Mouse (Mus musculus) liver, embryonic 14.5 days (tissue): ENCODE results near the gene Prdx5. TPM values are rescaled to one million over a fixed set of nuclear protein-coding genes. Genes with fewer than 3 reads are reported as not detected.

Experiments
- ATAC-seq: fragments of 200-750 bp; cut with Nextera tagmentation; 2 replicates; pipeline ENCODE4 v1.8.0; 2017; ENCODE audit warnings: moderate number of reproducible peaks, mild to moderate bottlenecking, moderate library complexity; ENCODE audit not compliant: insufficient read depth
- DNase-seq, 3 experiments: peaks; one replicate each; pipeline ENCODE4 v3.0.0-alpha.2; 2012 to 2013; ENCODE audit warnings: low read depth in 3 of 3, low spot score in 3 of 3
- H3K27ac ChIP-seq: fragments of 300-500 bp; sonication (generic); 2 replicates; pipeline ENCODE4 v1.5.1; 2014; ENCODE audit warnings: moderate library complexity, mild to moderate bottlenecking, control low read depth, inconsistent platforms
- H3K27me3 ChIP-seq: fragments of 300-500 bp; sonication (generic); 2 replicates; pipeline ENCODE4 v1.6.1; 2014; ENCODE audit warnings: mild to moderate bottlenecking, low read length, moderate library complexity; ENCODE audit not compliant: control insufficient read depth, insufficient read depth
- H3K36me3 ChIP-seq: fragments of 300-500 bp; sonication (generic); replicated peaks from 2 replicates; pipeline ENCODE4 v1.6.1; 2014; ENCODE audit warnings: low read depth; ENCODE audit not compliant: control insufficient read depth, insufficient read depth
- H3K4me1 ChIP-seq, 2 experiments: fragments of 200-500 bp in 1 of 2; fragments of 300-500 bp in 1 of 2; sonication (generic) in 1 of 2; replicated peaks; 2 replicates each; pipeline ENCODE4 v1.6.1; 2012 to 2014; ENCODE audit warnings: antibody characterized with exemption in 1 of 2, inconsistent platforms in 1 of 2, low read length in 1 of 2; ENCODE audit not compliant: control insufficient read depth in 2 of 2, insufficient read depth in 2 of 2
- H3K4me2 ChIP-seq: fragments of 300-500 bp; sonication (generic); 2 replicates; pipeline ENCODE4 v1.6.1; 2014; ENCODE audit warnings: low read depth, mild to moderate bottlenecking, control low read depth, moderate library complexity
- H3K4me3 ChIP-seq, 2 experiments: fragments of 200-500 bp in 1 of 2; fragments of 300-500 bp in 1 of 2; sonication (generic) in 1 of 2; 2 replicates each; pipeline ENCODE4 v1.5.1; 2012 to 2014; ENCODE audit warnings: low read depth in 2 of 2, low read length in 2 of 2, mild to moderate bottlenecking in 2 of 2, control low read depth in 1 of 2, inconsistent platforms in 1 of 2, moderate library complexity in 1 of 2; ENCODE audit not compliant: insufficient read depth in 1 of 2
- H3K9ac ChIP-seq: fragments of 300-500 bp; sonication (generic); replicated peaks from 2 replicates; pipeline ENCODE4 v1.6.1; 2014; ENCODE audit warnings: mild to moderate bottlenecking, control low read depth, moderate library complexity
- H3K9me3 ChIP-seq: fragments of 300-500 bp; sonication (generic); 2 replicates; pipeline ENCODE4 v1.6.1; 2016; ENCODE audit warnings: low read length, mixed read lengths; ENCODE audit not compliant: control insufficient read depth
- CTCF ChIP-seq: IDR thresholded peaks from 2 replicates; pipeline ENCODE4 v1.5.1; 2016; ENCODE audit warnings: antibody characterized with exemption, low read depth, control low read depth
- EP300 ChIP-seq: IDR thresholded peaks from 2 replicates; pipeline ENCODE4 v1.6.1; 2016; ENCODE audit warnings: antibody characterized with exemption, low read depth
- WGBS: fragments of 180-500 bp; shearing (Covaris S2); extraction: QIAGEN DNeasy Blood & Tissue Kit; methylation state at CpG from one replicate; pipeline ENCODE4 v1.1.7; 2014; ENCODE audit not compliant: insufficient replicate concordance; 5-methylcytosine and 5-hydroxymethylcytosine counted together
- polyA plus RNA-seq, 2 experiments: library from polyadenylated mRNA; depleted of rRNA in 1 of 2; stranded (reverse) in 1 of 2; unstranded in 1 of 2; fragments of >200 nt; fragmentation: Nextera tagmentation in 1 of 2; extraction: Ambion mirVana in 1 of 2; gene quantifications; 2 replicates each; pipeline versions ENCODE4 v1.2.1 to v1.2.3; 2012 to 2014

Prdx5 gene
- polyA plus RNA-seq, 2 experiments: 54.9 to 87.2 TPM

- DNase-seq: no peak
- Histone ChIP-seq H3K27ac (peak overlapping the region; percentile 95), H3K36me3 (peaks cover 20% of the 10 kb centered on the region), H3K9ac (peak overlapping the region; percentile 85), H3K9me3 (no peaks in the 10 kb centered on the region), H3K4me2 (peak overlapping the region; percentile 94), H3K4me3 (peak overlapping the region; percentile 82), H3K27me3 (no peaks in the 10 kb centered on the region), H3K4me1 (peaks cover 2 to 7% of the 10 kb centered on the region in 2 experiments; a peak in 2 of 4 replicates)
- TF ChIP-seq EP300 (no peak), CTCF (no peak)
- ATAC-seq: no peak
- WGBS: 8% methylated on average over 11 of the region's 11 CpGs
These were observed 885 bp downstream of the Prdx5 start for GRCm38 (mm10) chr19:6909021-6909420.

- TF ChIP-seq CTCF: no peak
- no peak for TF ChIP-seq EP300
- no peak for ATAC-seq
- Histone ChIP-seq H3K36me3 (peaks cover 18% of the 10 kb centered on the region), H3K27ac (no peak overlapping the region), H3K27me3 (no peaks in the 10 kb centered on the region), H3K4me2 (peak overlapping the region; percentile 94), H3K9ac (no peak overlapping the region), H3K9me3 (no peaks in the 10 kb centered on the region), H3K4me1 (peaks cover 2 to 7% of the 10 kb centered on the region in 2 experiments; a peak in 2 of 4 replicates), H3K4me3 (peak overlapping the region; percentile 82; a peak in 3 of 4 replicates)
- no peak for DNase-seq
- 68% methylated on average over 7 of the region's 7 CpGs for WGBS
These were observed 1.9 kb downstream of the Prdx5 start for GRCm38 (mm10) chr19:6907811-6908540.

GRCm38 (mm10) chr19:6907094-6907493 lies 2.8 kb downstream of the Prdx5 start:
- no peaks in the 10 kb centered on the region for H3K27me3 ChIP-seq
- no peaks in the 10 kb centered on the region for H3K9me3 ChIP-seq
- TF ChIP-seq EP300 (no peak), CTCF (no peak)
- ATAC-seq (no peak), DNase-seq (no peak)
- H3K4me3 ChIP-seq: no peak overlapping the region
- 79% methylated on average over 8 of the region's 8 CpGs for WGBS
- H3K4me2 ChIP-seq: no peak overlapping the region
- peaks cover 12% of the 10 kb centered on the region for H3K36me3 ChIP-seq
- no peak overlapping the region for H3K9ac ChIP-seq
- peaks cover 2 to 7% of the 10 kb centered on the region in 2 experiments; a peak in 2 of 4 replicates for H3K4me1 ChIP-seq
- H3K27ac ChIP-seq: no peak overlapping the region

GRCm38 (mm10) chr19:6906199-6906598 lies 3.7 kb downstream of the Prdx5 start:
- Histone ChIP-seq H3K4me3 (no peak overlapping the region), H3K9me3 (no peaks in the 10 kb centered on the region), H3K4me1 (peaks cover 2 to 7% of the 10 kb centered on the region in 2 experiments; a peak in 2 of 4 replicates), H3K36me3 (peaks cover 3% of the 10 kb centered on the region), H3K27me3 (no peaks in the 10 kb centered on the region), H3K4me2 (no peak overlapping the region), H3K27ac (no peak overlapping the region), H3K9ac (no peak overlapping the region)
- TF ChIP-seq EP300: no peak
- no peak for TF ChIP-seq CTCF
- DNase-seq: no peak
- WGBS: 74% methylated on average over 3 of the region's 3 CpGs
- no peak for ATAC-seq

- peaks cover 3% of the 10 kb centered on the region; the same call in 1 of the 2 replicates for H3K36me3 ChIP-seq
- H3K27me3 ChIP-seq: no peaks in the 10 kb centered on the region
- no peak overlapping the region for H3K4me2 ChIP-seq
- H3K27ac ChIP-seq: no peak overlapping the region
- H3K9ac ChIP-seq: no peak overlapping the region
- no peaks in the 10 kb centered on the region for H3K9me3 ChIP-seq
- ATAC-seq (no peak), DNase-seq (no peak)
- peaks cover 0 to 7% of the 10 kb centered on the region in 2 experiments; a peak in 2 of 4 replicates for H3K4me1 ChIP-seq
- no peak for TF ChIP-seq EP300
- no peak for TF ChIP-seq CTCF
- H3K4me3 ChIP-seq: no peak overlapping the region
- WGBS: 74% methylated on average over 11 of the region's 11 CpGs
These were observed 4.3 kb downstream of the Prdx5 start for GRCm38 (mm10) chr19:6905498-6906159.
